Mouse (Mus musculus) midbrain, embryonic 16.5 days (tissue): ENCODE measurements around the gene Larp7. TPM values are rescaled to one million over a fixed set of nuclear protein-coding genes. Genes with fewer than 3 reads are reported as not detected.

Experiments
- ATAC-seq: fragments of 200-750 bp; cut with Nextera tagmentation; 2 replicates; pipeline ENCODE4 v1.8.0; 2017; ENCODE audit warnings: moderate TSS enrichment
- H3K27ac ChIP-seq: fragments of 300-500 bp; sonication (generic); 2 replicates; pipeline ENCODE4 v1.5.1; 2014; ENCODE audit warnings: mild to moderate bottlenecking, low read length, mixed read lengths
- H3K27me3 ChIP-seq: fragments of 300-500 bp; sonication (generic); 2 replicates; pipeline ENCODE4 v1.6.1; 2014; ENCODE audit warnings: low read depth, low read length, mixed read lengths; ENCODE audit not compliant: control insufficient read depth, insufficient read depth
- H3K36me3 ChIP-seq: fragments of 300-500 bp; sonication (generic); 2 replicates; pipeline ENCODE4 v1.6.1; 2014; ENCODE audit warnings: mild to moderate bottlenecking, low read length, moderate library complexity, mixed read lengths; ENCODE audit not compliant: control insufficient read depth, insufficient read depth
- H3K4me1 ChIP-seq: fragments of 300-500 bp; sonication (generic); 2 replicates; pipeline ENCODE4 v1.6.1; 2014; ENCODE audit warnings: mild to moderate bottlenecking, low read length, mixed read lengths; ENCODE audit not compliant: control insufficient read depth, insufficient read depth
- H3K4me2 ChIP-seq: fragments of 300-500 bp; sonication (generic); 2 replicates; pipeline ENCODE4 v1.6.1; 2014; ENCODE audit warnings: mild to moderate bottlenecking, low read length, mixed read lengths
- H3K4me3 ChIP-seq: fragments of 300-500 bp; sonication (generic); 2 replicates; pipeline ENCODE4 v1.5.1; 2014; ENCODE audit warnings: low read depth, mild to moderate bottlenecking, low read length, moderate library complexity, mixed read lengths
- H3K9ac ChIP-seq: fragments of 300-500 bp; sonication (generic); 2 replicates; pipeline ENCODE4 v1.6.1; 2014; ENCODE audit warnings: low read depth, low read length, mixed read lengths
- H3K9me3 ChIP-seq: fragments of 300-500 bp; sonication (generic); replicated peaks from 2 replicates; pipeline ENCODE4 v1.6.1; 2014; ENCODE audit warnings: mild to moderate bottlenecking, low read length, mixed read lengths; ENCODE audit not compliant: control insufficient read depth, poor library complexity, severe bottlenecking
- whole genome bisulfite sequencing: fragments of 180-500 bp; shearing (Covaris S2); extraction: QIAGEN DNeasy Blood & Tissue Kit; methylation state at CpG from one replicate; pipeline ENCODE4 v1.1.7; 2014; 5-methylcytosine and 5-hydroxymethylcytosine counted together
- polyA plus RNA-seq: library from polyadenylated mRNA; unstranded; fragments of >200 nt; fragmentation: Nextera tagmentation; extraction: Ambion mirVana; gene quantifications from 2 replicates; pipeline ENCODE4 v1.2.1, GENCODE M21; 2015

The Larp7 gene
- polyA plus RNA-seq, 1 experiment from 2014 or later, result 25.2 TPM

- H3K4me3 ChIP-seq, result no peak overlapping the region
- H3K4me2 ChIP-seq, result no peak overlapping the region
- no peak overlapping the region for H3K9ac ChIP-seq
- H3K27ac ChIP-seq, result no peak overlapping the region
- WGBS, result 25% methylated on average over 4 of the region's 5 CpGs
- no peak for ATAC-seq
- H3K9me3 ChIP-seq, result no peaks in the 10 kb centered on the region
- H3K36me3 ChIP-seq, result 0 out of 2 replicates have a peak, but pooled peaks cover 4% of the 10 kb centered on the region
- no peaks in the 10 kb centered on the region for H3K27me3 ChIP-seq
- H3K4me1 ChIP-seq, result peaks cover 3% of the 10 kb centered on the region
Measured at GRCm38 (mm10) chr3:127547882-127548281, 5.3 kb downstream of the Larp7 start.

- Histone ChIP-seq H3K4me2 (no peak overlapping the region), H3K27ac (no peak overlapping the region), H3K4me1 (no peaks in the 10 kb centered on the region), H3K9ac (no peak overlapping the region), H3K27me3 (no peaks in the 10 kb centered on the region), H3K4me3 (no peak overlapping the region), H3K9me3 (no peaks in the 10 kb centered on the region), H3K36me3 (0 out of 2 replicates have a peak, but pooled peaks cover 5% of the 10 kb centered on the region)
- WGBS, result 24% methylated on average over 5 of the region's 5 CpGs
- no peak for ATAC-seq
Measured at GRCm38 (mm10) chr3:127544610-127545121, 8.5 kb downstream of the Larp7 start.

- no peak overlapping the region for H3K4me3 ChIP-seq
- H3K36me3 ChIP-seq, result 0 out of 2 replicates have a peak, but pooled peaks cover 5% of the 10 kb centered on the region
- no peak for ATAC-seq
- H3K27ac ChIP-seq, result no peak overlapping the region
- H3K27me3 ChIP-seq, result no peaks in the 10 kb centered on the region
- 71% methylated on average over 4 of the region's 4 CpGs for WGBS
- H3K4me2 ChIP-seq, result no peak overlapping the region
- no peaks in the 10 kb centered on the region for H3K4me1 ChIP-seq
- no peaks in the 10 kb centered on the region for H3K9me3 ChIP-seq
- H3K9ac ChIP-seq, result no peak overlapping the region
Measured at GRCm38 (mm10) chr3:127543976-127544375, 9.2 kb downstream of the Larp7 start.

GRCm38 (mm10) chr3:127539193-127539592 lies 14.0 kb downstream of the Larp7 start:
- Histone ChIP-seq H3K4me2 (no peak overlapping the region), H3K27ac (no peak overlapping the region), H3K9me3 (no peaks in the 10 kb centered on the region), H3K4me3 (no peak overlapping the region), H3K4me1 (no peaks in the 10 kb centered on the region), H3K9ac (no peak overlapping the region), H3K36me3 (0 out of 2 replicates have a peak, but pooled peaks cover 2% of the 10 kb centered on the region), H3K27me3 (no peaks in the 10 kb centered on the region)
- ATAC-seq, result no peak
- WGBS, result 69% methylated on average over 6 of the region's 6 CpGs

- Histone ChIP-seq H3K9ac (no peak overlapping the region), H3K36me3 (no peaks in the 10 kb centered on the region), H3K27me3 (no peaks in the 10 kb centered on the region), H3K4me3 (no peak overlapping the region), H3K4me1 (no peaks in the 10 kb centered on the region), H3K27ac (no peak overlapping the region), H3K9me3 (no peaks in the 10 kb centered on the region), H3K4me2 (no peak overlapping the region)
- no peak for ATAC-seq
- WGBS, result 10% methylated on average over 4 of the region's 4 CpGs
Measured at GRCm38 (mm10) chr3:127530293-127530692, 22.9 kb downstream of the Larp7 start.

GRCm38 (mm10) chr3:127529824-127530223 lies 23.3 kb downstream of the Larp7 start:
- ATAC-seq, result no peak
- Histone ChIP-seq H3K27me3 (no peaks in the 10 kb centered on the region), H3K4me2 (no peak overlapping the region), H3K4me3 (no peak overlapping the region), H3K9me3 (no peaks in the 10 kb centered on the region), H3K9ac (no peak overlapping the region), H3K4me1 (no peaks in the 10 kb centered on the region), H3K36me3 (no peaks in the 10 kb centered on the region), H3K27ac (no peak overlapping the region)
- 78% methylated on average over 4 of the region's 4 CpGs for WGBS

GRCm38 (mm10) chr3:127529210-127529609 lies 23.9 kb downstream of the Larp7 start:
- H3K4me3 ChIP-seq, result no peak overlapping the region
- no peaks in the 10 kb centered on the region for H3K9me3 ChIP-seq
- H3K9ac ChIP-seq, result no peak overlapping the region
- H3K27me3 ChIP-seq, result no peaks in the 10 kb centered on the region
- ATAC-seq, result no peak
- H3K4me1 ChIP-seq, result no peaks in the 10 kb centered on the region
- WGBS, result 87% methylated on average over 3 of the region's 3 CpGs
- H3K4me2 ChIP-seq, result no peak overlapping the region
- H3K27ac ChIP-seq, result no peak overlapping the region
- no peaks in the 10 kb centered on the region for H3K36me3 ChIP-seq

GRCm38 (mm10) chr3:127527465-127528034 lies 25.6 kb downstream of the Larp7 start:
- H3K4me3 ChIP-seq, result no peak overlapping the region
- ATAC-seq, result no peak
- H3K27ac ChIP-seq, result no peak overlapping the region
- no peaks in the 10 kb centered on the region for H3K36me3 ChIP-seq
- no peaks in the 10 kb centered on the region for H3K9me3 ChIP-seq
- WGBS, result 79% methylated on average over 5 of the region's 5 CpGs
- no peaks in the 10 kb centered on the region for H3K27me3 ChIP-seq
- H3K9ac ChIP-seq, result no peak overlapping the region
- H3K4me1 ChIP-seq, result no peaks in the 10 kb centered on the region
- no peak overlapping the region for H3K4me2 ChIP-seq

GRCm38 (mm10) chr3:127525188-127525819 lies 27.8 kb downstream of the Larp7 start:
- 81% methylated on average over 8 of the region's 8 CpGs for WGBS
- no peaks in the 10 kb centered on the region for H3K4me1 ChIP-seq
- H3K36me3 ChIP-seq, result no peaks in the 10 kb centered on the region
- H3K9me3 ChIP-seq, result no peaks in the 10 kb centered on the region
- H3K9ac ChIP-seq, result no peak overlapping the region
- ATAC-seq, result no peak
- no peak overlapping the region for H3K4me2 ChIP-seq
- H3K27me3 ChIP-seq, result no peaks in the 10 kb centered on the region
- H3K4me3 ChIP-seq, result no peak overlapping the region
- H3K27ac ChIP-seq, result no peak overlapping the region
